Mouse (Mus musculus): Measurements from ENCODE around the gene Tpst2.

DNA sequence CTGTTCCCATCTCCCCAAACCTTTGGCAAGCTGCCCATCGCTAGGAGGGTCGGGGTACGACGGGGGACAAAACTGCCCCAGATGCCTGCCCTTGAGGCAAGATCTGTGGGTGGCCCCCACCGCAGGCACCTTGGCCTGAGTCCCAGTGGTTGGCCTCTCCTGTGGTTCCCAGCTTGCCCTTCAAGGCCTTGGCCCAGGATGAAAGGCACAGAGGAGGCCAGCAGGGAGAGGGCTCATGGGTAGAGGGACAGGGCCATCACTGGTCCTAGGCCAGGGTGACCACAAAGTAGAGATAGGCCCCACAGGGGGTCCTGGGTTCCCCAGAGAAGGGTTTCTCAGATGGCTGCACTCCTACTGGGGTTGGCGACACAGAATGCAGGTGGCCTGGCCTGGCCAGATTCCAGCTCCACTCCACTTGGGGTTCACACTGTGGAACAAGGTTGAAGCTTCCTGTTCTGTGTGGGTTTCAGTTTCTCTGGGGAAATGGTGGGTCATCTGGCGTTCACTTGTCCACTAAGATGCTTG is 22.1 kb upstream of the Tpst2 start:
- no peak for TF ChIP-seq CTCF (IDR thresholded peaks at IDR 0.05; ENCODE audit: low read depth, low read length)
- TF ChIP-seq POLR2A (IDR thresholded peaks at IDR 0.05; ENCODE audit: extremely low read depth, insufficient read depth, low read length), result no peak

Measured in liver, adult 2 months (tissue).